Mouse (Mus musculus): ENCODE data around the gene Tet2. TPM values are rescaled to one million over a fixed set of nuclear protein-coding genes. Genes with fewer than 3 reads are reported as not detected.

Gene Tet2
- total RNA-seq, 1 experiment from 2014 or later = 45.7 TPM

DNA sequence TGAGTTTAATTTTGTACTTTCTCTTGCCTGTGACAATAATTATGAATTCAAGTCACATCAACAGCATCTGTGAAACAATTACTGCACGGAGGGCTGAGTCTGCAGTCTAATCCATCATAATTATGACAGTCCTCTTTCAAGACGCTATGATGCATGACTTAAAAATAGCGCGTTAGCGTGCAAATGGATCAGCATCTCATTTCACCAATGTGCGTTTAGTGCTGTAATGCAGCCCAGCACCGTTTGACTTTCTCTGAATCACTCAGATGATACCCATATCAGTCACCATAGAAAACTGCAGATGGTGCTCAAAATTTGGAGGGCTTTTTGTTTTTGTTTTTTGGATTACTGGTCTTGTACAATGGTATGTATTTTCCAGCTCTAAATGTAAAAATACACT lies 48.0 kb downstream of the Tet2 start:
- ATAC-seq (replicated peaks in 1 of 2; ENCODE audit: insufficient read depth in 1 of 2, low FRiP score in 2 of 2, low TSS enrichment in 1 of 2, low read depth in 1 of 2, poor library complexity in 2 of 2, severe bottlenecking in 2 of 2) = no peak

DNA sequence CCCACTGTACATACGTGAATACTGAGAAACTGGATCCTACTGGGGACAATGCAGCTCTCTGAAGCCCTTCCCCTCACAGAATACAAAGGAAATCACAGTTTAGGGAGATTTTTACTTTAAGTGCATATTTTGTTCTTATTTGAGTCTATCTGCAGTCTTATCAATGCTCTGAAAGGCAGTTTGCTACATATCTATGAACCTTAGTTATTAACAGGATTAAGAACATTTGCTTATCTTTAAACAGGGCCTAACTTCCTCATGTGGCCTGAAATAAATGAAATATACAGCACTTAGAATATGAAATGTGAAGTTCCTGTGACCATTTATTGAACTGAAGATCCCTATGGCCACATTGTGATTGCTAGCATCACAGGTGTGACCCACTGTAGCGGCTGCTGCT lies 53.6 kb downstream of the Tet2 start:
- ATAC-seq (replicated peaks in 1 of 2; ENCODE audit: insufficient read depth in 1 of 2, low FRiP score in 2 of 2, low TSS enrichment in 1 of 2, low read depth in 1 of 2, poor library complexity in 2 of 2, severe bottlenecking in 2 of 2) = no peak

DNA sequence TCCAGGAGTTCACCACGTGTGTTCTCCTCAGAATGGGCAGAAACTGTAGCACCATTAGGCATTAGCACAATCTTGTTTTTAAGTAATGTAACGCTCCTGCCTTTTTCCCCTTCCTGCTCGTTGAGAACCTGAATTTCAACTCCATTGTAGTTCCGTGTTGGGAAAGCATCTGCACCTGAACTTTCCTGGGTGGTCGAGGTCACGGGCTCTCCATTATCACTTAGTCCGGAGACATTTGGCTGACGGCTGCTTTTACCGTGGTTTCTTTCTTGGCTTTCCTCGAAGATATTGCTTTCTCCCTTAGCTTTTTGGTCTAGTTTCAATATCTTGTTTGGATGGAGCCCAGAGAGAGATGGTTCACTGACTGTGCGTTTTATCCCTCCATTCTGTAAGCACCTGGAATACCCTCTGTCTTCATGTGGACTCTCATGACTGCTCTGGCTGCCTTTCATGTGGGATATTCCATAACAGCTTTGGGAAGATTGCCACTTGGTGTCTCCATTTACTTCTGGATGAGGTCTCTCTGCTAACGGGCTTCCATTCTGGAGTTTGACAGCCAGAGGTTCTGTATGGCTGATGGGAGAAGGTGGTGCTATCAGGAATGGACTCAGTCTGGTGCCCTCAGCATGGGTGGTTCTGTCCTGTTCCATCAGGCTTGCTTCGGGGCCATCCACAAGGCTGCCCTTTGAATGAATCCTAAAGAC lies 56.8 kb downstream of the Tet2 start:
- ATAC-seq (replicated peaks in 1 of 2; ENCODE audit: insufficient read depth in 1 of 2, low FRiP score in 2 of 2, low TSS enrichment in 1 of 2, low read depth in 1 of 2, poor library complexity in 2 of 2, severe bottlenecking in 2 of 2) = no peak

DNA sequence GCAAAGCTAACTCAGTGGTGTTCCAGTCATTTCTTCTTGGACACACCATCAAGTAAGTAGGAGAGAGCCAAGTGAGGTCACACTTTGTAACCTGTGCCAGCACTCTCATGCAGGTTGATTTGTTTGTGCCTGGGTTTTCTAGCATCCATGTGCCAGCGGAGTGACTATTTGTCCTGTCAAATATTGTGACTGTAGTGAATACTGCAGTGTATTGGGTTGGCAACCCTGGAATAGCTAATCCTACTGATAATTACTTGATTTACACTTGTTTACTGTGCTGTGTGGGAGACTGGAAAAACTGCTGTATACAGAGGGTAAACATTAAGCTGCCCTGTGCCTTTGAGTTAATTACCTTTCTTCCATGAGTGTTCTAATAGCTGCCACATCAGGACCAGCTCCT lies 62.1 kb downstream of the Tet2 start:
- ATAC-seq (replicated peaks in 1 of 2; ENCODE audit: insufficient read depth in 1 of 2, low FRiP score in 2 of 2, low TSS enrichment in 1 of 2, low read depth in 1 of 2, poor library complexity in 2 of 2, severe bottlenecking in 2 of 2) = no peak

DNA sequence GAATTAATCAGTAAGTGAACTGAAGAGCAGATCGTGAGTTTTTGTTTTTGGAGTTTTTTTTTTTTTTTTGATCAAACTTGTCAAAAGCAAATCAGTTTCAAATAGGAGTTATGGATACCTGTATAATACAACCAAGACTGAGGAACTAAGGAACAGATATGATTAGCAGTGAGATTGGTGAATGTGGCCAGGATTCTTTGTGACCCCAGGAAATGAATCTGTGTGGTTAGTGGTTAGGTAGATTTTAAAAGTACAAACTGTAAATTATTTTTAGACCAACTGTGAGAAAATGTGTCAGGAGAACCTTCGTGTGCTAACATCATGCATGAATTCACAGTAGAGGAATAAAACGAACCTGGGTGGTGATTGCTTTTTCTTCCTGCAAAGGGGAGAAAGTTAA lies 66.0 kb downstream of the Tet2 start:
- peak; percentile 64 to 77 for ATAC-seq (replicated peaks in 1 of 2; ENCODE audit: insufficient read depth in 1 of 2, low FRiP score in 2 of 2, low TSS enrichment in 1 of 2, low read depth in 1 of 2, poor library complexity in 2 of 2, severe bottlenecking in 2 of 2)

DNA sequence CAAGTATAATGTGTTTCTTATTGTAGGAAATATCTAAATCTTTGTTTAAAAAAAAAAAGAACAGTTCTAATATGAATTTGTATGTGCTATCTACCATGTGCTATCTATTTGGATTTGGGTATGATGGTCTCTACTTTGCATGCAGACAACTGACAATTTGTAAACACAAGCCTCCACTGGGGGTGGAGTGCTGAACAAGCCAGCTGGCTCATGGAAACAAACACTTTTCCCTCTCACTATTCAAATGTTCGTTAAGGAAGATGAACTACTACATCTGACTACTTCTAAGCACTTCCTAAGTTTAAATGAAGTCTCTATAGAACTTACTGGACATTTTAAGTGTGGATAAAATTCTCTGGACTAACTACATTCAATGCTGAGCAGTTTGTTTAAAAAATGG lies 71.2 kb downstream of the Tet2 start:
- no peak for ATAC-seq (replicated peaks in 1 of 2; ENCODE audit: insufficient read depth in 1 of 2, low FRiP score in 2 of 2, low TSS enrichment in 1 of 2, low read depth in 1 of 2, poor library complexity in 2 of 2, severe bottlenecking in 2 of 2)

DNA sequence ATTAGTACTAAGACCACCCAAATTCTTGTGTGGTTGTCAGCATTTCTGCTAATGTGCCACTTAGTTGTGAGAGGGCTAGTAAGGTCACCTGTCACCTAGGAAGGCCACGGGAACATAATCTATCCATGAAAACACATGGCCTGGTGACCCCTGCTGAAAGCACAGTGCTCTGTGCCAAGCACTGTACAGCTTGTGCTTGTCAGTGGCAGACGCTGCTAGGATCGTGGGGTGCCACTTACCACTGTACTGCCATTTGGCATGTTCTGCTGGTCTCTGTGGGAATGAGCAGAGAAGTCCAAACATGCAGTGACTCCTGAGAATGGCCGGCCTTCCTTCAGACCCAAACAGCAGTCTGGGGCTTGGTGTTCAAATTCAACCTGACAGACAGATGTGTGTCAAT lies 73.8 kb downstream of the Tet2 start:
- ATAC-seq (replicated peaks in 1 of 2; ENCODE audit: insufficient read depth in 1 of 2, low FRiP score in 2 of 2, low TSS enrichment in 1 of 2, low read depth in 1 of 2, poor library complexity in 2 of 2, severe bottlenecking in 2 of 2) = no peak

DNA sequence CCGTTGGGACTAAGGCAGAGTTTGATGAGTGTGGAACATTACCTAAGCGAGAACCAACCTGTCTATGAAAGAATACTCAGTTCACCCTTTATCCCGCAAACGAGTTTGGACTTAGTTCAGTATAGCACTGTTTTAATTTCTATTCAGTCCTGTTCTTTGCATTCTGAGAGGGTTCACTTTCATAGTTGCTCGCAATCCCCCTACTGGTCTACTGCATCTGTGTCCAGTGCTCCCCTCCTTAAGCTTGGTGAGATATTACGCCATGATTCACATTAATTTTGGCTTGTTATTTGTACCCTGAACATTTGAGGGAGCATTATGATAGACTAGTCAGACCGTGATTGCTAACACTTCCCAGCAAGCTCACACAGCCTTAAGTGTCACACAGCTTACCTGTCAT lies 76.1 kb downstream of the Tet2 start:
- ATAC-seq (replicated peaks in 1 of 2; ENCODE audit: insufficient read depth in 1 of 2, low FRiP score in 2 of 2, low TSS enrichment in 1 of 2, low read depth in 1 of 2, poor library complexity in 2 of 2, severe bottlenecking in 2 of 2) = no peak

DNA sequence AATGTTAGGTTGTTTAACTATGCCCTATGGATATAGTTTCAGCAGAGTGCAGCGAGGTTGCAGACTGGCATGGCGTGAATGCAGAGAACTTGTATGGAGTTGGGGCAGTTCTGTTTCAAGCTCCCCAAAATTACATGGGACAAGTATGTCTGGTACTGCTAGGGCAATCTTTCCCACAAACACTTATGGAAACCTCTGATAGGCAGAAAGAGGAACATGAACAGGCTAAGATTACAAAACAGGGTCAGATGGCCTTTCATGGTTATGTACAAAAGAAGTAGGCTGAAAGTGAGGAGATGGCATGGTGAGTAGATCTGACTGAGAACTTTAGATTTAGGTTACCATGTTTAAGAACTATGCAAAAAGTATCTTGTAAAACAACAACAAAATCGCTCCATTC lies 81.7 kb downstream of the Tet2 start:
- peak; percentile 68 to 74 for ATAC-seq (replicated peaks in 1 of 2; ENCODE audit: insufficient read depth in 1 of 2, low FRiP score in 2 of 2, low TSS enrichment in 1 of 2, low read depth in 1 of 2, poor library complexity in 2 of 2, severe bottlenecking in 2 of 2)

DNA sequence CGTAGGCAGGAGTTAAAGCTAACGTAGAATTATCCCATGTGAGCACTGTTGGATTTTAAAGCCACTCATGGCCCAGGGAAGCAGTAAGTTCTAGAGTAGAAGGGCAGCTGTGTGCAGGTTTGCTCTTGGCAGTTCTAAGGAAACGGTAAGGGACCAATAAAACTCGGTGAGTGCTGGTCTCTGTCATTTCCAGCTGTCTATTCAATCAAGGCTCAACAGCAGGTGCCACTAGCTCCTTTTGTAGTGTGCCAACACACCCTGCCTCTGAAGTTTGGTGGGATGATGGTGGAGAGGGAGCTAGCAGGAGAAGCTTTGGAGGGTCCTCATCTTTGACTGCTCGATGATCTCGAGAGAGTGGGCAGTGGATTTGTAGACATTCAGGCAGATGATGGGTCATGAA lies 82.5 kb downstream of the Tet2 start:
- ATAC-seq (replicated peaks in 1 of 2; ENCODE audit: insufficient read depth in 1 of 2, low FRiP score in 2 of 2, low TSS enrichment in 1 of 2, low read depth in 1 of 2, poor library complexity in 2 of 2, severe bottlenecking in 2 of 2) = no peak

DNA sequence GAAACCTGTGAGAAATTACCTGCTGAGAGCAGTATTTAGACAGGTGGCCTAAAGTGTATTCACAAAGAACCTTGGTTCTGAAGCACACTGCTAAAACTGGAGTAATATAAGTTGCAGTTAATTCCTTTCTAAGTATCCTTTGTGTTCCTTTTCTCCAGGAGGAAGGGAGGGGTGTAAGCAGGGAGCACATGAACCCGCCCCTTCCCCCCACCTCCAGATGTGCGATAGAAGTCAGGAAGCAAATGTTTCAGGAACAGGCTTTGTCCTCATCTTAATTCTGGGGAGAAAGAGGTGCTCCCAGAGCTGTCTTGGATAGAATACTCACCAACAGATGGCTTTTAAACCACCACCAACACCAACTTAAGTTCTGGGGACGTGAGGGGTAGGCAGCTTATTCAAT lies 82.9 kb downstream of the Tet2 start:
- ATAC-seq (replicated peaks in 1 of 2; ENCODE audit: insufficient read depth in 1 of 2, low FRiP score in 2 of 2, low TSS enrichment in 1 of 2, low read depth in 1 of 2, poor library complexity in 2 of 2, severe bottlenecking in 2 of 2) = no peak

DNA sequence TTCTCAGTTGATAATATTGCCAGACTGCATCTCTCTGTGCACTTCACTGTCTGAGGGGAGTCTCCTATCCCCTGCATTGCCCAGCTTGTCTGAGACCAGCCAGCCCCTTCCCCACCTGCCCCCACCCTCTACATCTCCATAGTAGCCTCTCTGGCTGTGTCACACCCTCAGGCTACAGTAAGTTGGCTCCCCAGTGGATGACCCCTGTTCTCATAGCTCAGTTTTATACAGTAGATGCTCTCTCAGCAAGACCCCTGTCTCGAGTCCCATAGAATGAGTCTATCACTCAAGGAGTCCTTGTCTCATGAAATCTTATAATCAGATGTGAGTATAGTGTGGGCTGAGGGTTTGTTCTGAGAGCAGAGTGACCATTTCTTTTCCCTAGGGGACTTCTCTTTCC lies 85.8 kb downstream of the Tet2 start:
- ATAC-seq (replicated peaks in 1 of 2; ENCODE audit: insufficient read depth in 1 of 2, low FRiP score in 2 of 2, low TSS enrichment in 1 of 2, low read depth in 1 of 2, poor library complexity in 2 of 2, severe bottlenecking in 2 of 2) = no peak

DNA sequence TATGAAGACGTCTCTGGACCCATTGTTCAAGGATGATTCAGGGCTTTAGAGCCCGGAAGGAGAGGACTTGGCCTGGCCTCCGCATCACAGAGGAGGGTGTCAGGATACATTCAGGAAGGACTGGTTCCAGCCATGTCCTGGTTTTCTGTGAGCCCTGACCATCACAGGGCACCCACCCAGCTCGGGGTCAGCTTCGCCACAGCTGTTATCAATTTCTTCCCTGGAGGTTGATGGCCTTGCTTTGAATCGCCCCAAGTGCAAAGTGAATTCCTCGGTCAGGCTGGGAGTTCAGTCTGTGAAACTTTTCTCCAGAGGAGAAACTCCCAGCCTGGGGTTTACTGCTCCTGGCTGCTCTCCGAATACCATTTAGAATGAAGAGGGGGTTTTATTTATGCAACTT lies 91.0 kb downstream of the Tet2 start:
- no peak for ATAC-seq (replicated peaks in 1 of 2; ENCODE audit: insufficient read depth in 1 of 2, low FRiP score in 2 of 2, low TSS enrichment in 1 of 2, low read depth in 1 of 2, poor library complexity in 2 of 2, severe bottlenecking in 2 of 2)

DNA sequence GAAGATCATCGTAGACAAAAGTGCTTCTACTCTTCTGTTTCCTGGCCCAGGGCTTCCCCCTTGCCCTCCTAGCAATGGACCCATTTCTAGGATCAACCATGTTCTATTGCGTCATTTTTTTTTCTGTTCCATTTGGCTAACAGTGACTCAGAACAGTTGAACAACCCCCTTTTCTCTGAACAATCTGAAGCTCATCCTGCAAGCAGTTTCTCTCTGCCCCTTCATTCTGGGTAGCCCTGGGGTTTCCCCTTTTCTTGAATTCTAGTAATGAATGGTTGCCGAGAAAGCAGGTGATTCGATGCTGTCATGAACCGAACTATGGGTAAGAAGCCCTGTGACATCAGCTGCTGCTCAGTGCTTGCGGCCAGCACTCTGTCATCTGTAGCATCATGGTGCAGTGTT lies 108.0 kb downstream of the Tet2 start:
- ATAC-seq (replicated peaks in 1 of 2; ENCODE audit: insufficient read depth in 1 of 2, low FRiP score in 2 of 2, low TSS enrichment in 1 of 2, low read depth in 1 of 2, poor library complexity in 2 of 2, severe bottlenecking in 2 of 2) = peak in 1 of 2 experiments; percentile 14; a peak in 1 of 4 replicates

DNA sequence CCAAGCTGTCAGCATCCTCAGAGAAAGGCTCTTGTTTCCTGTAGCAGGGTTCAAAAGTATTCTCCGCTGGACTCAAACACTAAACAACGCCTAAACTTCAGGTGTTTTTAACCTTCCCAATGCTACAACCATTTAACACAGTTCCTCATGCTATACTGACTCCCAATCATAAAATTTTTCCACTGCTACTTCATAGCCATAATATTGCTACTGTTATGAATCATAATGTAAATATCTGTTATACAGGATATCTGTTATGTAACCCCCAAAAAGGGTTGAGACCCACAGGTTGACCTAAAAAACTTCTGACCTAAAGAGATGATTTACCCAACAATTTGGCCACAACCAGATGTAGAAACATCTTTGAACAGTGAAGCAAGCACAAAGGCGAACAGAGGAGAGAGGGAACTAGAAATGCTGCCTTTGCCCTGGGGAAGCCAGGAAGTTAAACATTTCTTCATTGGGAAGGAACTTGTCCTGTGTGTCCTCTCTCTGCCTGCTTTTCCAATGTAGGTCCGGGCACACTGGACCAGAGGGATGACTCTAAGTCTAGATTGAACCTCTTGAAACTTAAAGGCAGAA lies 108.6 kb downstream of the Tet2 start:
- peak; percentile 27 to 83; a peak in 1 of 4 replicates for ATAC-seq (replicated peaks in 1 of 2; ENCODE audit: insufficient read depth in 1 of 2, low FRiP score in 2 of 2, low TSS enrichment in 1 of 2, low read depth in 1 of 2, poor library complexity in 2 of 2, severe bottlenecking in 2 of 2)

DNA sequence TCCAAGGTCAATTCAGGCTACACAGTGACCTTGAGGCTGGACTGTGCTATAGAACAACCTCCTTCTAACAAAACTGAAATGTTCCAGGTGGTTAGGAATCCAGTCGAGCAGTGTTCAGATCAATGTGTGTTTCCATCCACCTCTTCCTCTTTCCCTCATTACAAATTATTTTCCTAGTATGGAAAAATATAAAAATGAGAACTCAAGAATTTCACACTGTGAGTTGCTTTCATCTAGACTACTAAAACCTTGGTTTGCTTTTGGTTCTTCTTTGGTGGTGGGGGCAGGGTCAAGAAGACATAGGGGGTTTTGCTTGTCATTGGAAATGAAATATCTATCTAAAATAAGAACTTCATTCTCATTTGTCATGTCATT lies 109.2 kb downstream of the Tet2 start:
- no peak for ATAC-seq (replicated peaks in 1 of 2; ENCODE audit: insufficient read depth in 1 of 2, low FRiP score in 2 of 2, low TSS enrichment in 1 of 2, low read depth in 1 of 2, poor library complexity in 2 of 2, severe bottlenecking in 2 of 2)

DNA sequence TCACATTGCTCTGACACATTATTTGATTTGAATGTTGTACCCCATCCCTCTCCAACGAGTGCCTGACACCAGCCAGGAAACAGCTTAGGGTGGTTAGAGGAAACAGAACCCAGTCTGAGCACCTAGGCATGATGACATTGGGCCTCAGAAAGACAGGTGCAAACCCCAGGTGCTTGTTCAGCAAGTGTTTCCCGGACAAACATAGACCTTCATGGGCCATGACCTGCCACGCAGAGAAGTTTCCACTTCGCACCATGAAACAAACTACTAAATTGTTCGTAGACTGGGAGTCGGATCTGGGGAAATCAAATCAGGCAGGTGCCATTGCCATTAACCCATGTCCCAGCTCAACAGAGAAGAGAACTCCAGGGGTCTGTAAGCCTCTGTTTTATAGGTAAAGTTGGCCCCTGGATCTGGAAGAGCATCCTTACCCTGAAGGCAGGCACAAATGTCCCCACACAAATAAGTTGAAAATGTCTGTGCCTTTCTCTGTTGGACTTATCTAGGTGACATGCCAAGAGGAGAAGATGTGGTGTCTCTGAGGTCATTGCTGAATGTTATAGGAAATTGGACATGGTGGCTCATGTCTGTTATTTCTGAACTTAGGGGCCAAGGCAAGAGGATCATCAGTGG lies 109.7 kb downstream of the Tet2 start:
- ATAC-seq (replicated peaks in 1 of 2; ENCODE audit: insufficient read depth in 1 of 2, low FRiP score in 2 of 2, low TSS enrichment in 1 of 2, low read depth in 1 of 2, poor library complexity in 2 of 2, severe bottlenecking in 2 of 2) = no peak

DNA sequence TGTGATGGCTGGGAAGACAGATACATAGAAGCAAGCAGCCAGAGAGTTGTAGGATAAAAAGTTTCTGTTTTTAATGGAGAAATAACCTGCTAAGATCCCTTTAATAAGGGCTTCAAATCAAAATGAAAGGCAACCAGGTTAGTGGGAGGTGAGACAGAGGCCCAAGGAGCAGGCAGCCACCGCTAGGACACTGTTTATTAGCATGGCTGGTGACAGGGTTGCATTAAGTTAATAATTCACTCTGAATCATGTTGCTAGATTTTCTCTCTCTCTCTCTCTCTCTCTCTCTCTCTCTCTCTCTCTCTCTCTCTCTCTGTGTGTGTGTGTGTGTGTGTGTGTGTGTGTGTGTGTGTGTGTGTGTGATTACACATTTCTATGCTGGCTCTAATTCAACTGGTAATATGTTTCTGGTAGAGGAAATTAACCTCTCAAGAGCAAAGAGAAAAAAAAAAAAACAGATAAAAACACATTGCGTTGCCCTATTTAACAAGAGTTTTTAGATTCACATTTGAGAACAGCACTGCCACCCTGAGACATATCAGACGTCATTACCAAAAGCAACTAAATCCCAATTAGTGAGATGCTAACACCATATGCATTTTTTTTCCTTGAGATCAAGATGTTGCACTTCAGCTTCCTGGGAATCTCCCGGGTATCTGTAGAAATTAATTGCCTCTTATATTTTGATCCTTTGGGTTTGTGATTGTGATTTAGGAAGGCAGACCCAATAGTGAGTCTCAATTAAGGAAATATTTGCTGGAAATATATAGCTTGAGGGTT lies 115.4 kb downstream of the Tet2 start:
- no peak for ATAC-seq (replicated peaks in 1 of 2; ENCODE audit: insufficient read depth in 1 of 2, low FRiP score in 2 of 2, low TSS enrichment in 1 of 2, low read depth in 1 of 2, poor library complexity in 2 of 2, severe bottlenecking in 2 of 2)

All from hematopoietic stem cell, adult 5-6 weeks (primary cell).